Comparison of ENCODE assay signal across 8 mouse cellular contexts in the genomic region with DNA sequence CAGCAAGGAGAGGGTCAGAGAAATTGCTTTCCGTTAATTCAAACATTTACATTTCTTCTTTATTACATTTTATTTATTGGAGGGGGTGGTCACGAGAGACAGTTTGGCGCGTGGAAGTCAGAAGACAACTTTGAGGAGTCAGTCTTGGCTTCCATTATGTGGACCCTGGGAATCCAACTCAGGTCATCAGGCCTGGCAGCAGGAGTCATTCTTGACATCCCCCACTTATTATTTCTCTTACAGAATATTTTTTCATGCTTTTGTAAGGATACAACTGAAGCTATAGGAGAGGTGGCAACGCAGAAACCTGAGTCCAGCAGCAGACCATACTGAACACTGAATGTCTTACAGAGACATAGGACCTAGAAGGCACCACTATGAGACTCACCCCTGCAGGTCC. TPM values are rescaled to one million over a fixed set of nuclear protein-coding genes. Genes with fewer than 3 reads are reported as not detected.
DNase-seq lines count a peak whose midpoint lies in the region; ATAC-seq lines count a peak whose summit lies in the region.

No protein-coding gene starts in this region.

- peaks cover 14% of the 10 kb centered on the region for H3K4me1 ChIP-seq in lung, embryonic 15.5 days
- H3K4me1 ChIP-seq in limb, embryonic 12.5 days (replicated peaks), result peaks cover 13% of the 10 kb centered on the region
- 0 out of 2 replicates have a peak, but pooled peaks cover 9% of the 10 kb centered on the region for H3K4me1 ChIP-seq in stomach, embryonic 14.5 days (ENCODE audit: control insufficient read depth, insufficient read depth, low read length)

- no peak overlapping the region for H3K27ac ChIP-seq in lung, embryonic 15.5 days
- no peak overlapping the region for H3K27ac ChIP-seq in limb, embryonic 12.5 days
- no peak overlapping the region for H3K27ac ChIP-seq in stomach, embryonic 14.5 days (ENCODE audit: low read length)

- intact Hi-C loops in heart, postnatal 25 days (cut with DNase I), result loop anchor here (5.0 kb wide), 1 partner anchor 43 kb away; no protein-coding TSS in a partner anchor
- intact Hi-C loops in left cerebral cortex, postnatal 4 days (cut with DNase I), result no loop called here

- peaks cover 11% of the 10 kb centered on the region; the same call in 1 of the 2 replicates for H3K27me3 ChIP-seq in lung, embryonic 15.5 days
- peaks cover 21% of the 10 kb centered on the region for H3K27me3 ChIP-seq in limb, embryonic 12.5 days
- no peaks in the 10 kb centered on the region for H3K27me3 ChIP-seq in stomach, embryonic 14.5 days (ENCODE audit: control insufficient read depth, insufficient read depth, low read length)

- no peak overlapping the region for H3K4me3 ChIP-seq in lung, embryonic 15.5 days
- no peak overlapping the region for H3K4me3 ChIP-seq in limb, embryonic 12.5 days (replicated peaks)
- peak overlapping the region; percentile 49; the same call in 1 of the 2 replicates for H3K4me3 ChIP-seq in stomach, embryonic 14.5 days (ENCODE audit: low read depth, low read length)

- DNase-seq in heart, adult 11 months, result peak; percentile 91
- DNase-seq in heart, postnatal 25 days (ENCODE audit: low spot score), result no peak
- no peak for DNase-seq in lung, postnatal 10 days
- DNase-seq in layer of hippocampus, adult 18-20 months (ENCODE audit: low spot score in 2 of 2), result no peak
- DNase-seq in left cerebral cortex, postnatal 4 days, result no peak

- no peaks in the 10 kb centered on the region for H3K36me3 ChIP-seq in lung, embryonic 15.5 days
- no peaks in the 10 kb centered on the region for H3K36me3 ChIP-seq in limb, embryonic 12.5 days
- no peaks in the 10 kb centered on the region for H3K36me3 ChIP-seq in stomach, embryonic 14.5 days (ENCODE audit: control insufficient read depth, insufficient read depth, low read length)

- no peak for ATAC-seq in lung, embryonic 15.5 days (ENCODE audit: borderline replicate concordance, extremely low read depth, low FRiP score, low TSS enrichment)
- no peak for ATAC-seq in limb, embryonic 12.5 days (ENCODE audit: insufficient number of reproducible peaks, insufficient read depth, low FRiP score, low TSS enrichment, low read depth)
- ATAC-seq in stomach, embryonic 14.5 days (ENCODE audit: insufficient number of reproducible peaks, insufficient read depth, low FRiP score, low read depth), result no peak

- peak overlapping the region; percentile 88 for H3K4me2 ChIP-seq in lung, embryonic 15.5 days
- peak overlapping the region; percentile 94; the same call in 1 of the 2 replicates for H3K4me2 ChIP-seq in limb, embryonic 12.5 days
- peak overlapping the region; percentile 91 for H3K4me2 ChIP-seq in stomach, embryonic 14.5 days (replicated peaks; ENCODE audit: low read depth, low read length)

- 56% methylated on average over 5 of the region's 5 CpGs for WGBS in lung, embryonic 15.5 days
- 53% methylated on average over 5 of the region's 5 CpGs for WGBS in limb, embryonic 12.5 days
- 61% methylated on average over 5 of the region's 5 CpGs for WGBS in stomach, embryonic 14.5 days

- no peaks in the 10 kb centered on the region for H3K9me3 ChIP-seq in lung, embryonic 15.5 days
- no peaks in the 10 kb centered on the region for H3K9me3 ChIP-seq in limb, embryonic 12.5 days
- no peaks in the 10 kb centered on the region for H3K9me3 ChIP-seq in stomach, embryonic 14.5 days (ENCODE audit: control insufficient read depth, low read depth, low read length)

- no peak overlapping the region for H3K9ac ChIP-seq in lung, embryonic 15.5 days
- no peak overlapping the region for H3K9ac ChIP-seq in limb, embryonic 12.5 days (replicated peaks)
- H3K9ac ChIP-seq in stomach, embryonic 14.5 days (replicated peaks; ENCODE audit: low read depth, low read length), result no peak overlapping the region

RNA-seq across cellular contexts. Expression of gene Tbc1d8, which starts 0.7 kb away (rescaled TPM):
- total RNA-seq in heart, postnatal 25 days (2021), result 1 to 10 TPM; 5.6 to 6.3 TPM
- 10.6 and 13.4 TPM in 2 replicates for polyA plus RNA-seq in lung, embryonic 15.5 days (2015; fragmentation: Nextera tagmentation; extraction: Ambion mirVana)
- 8.9 and 10.9 TPM in 2 replicates for polyA plus RNA-seq in limb, embryonic 12.5 days (2016; fragmentation: Nextera tagmentation; extraction: Ambion mirVana)
- polyA plus RNA-seq in stomach, embryonic 14.5 days (2014; fragmentation: Nextera tagmentation; extraction: Ambion mirVana), result 11.7 and 12.4 TPM in 2 replicates
- total RNA-seq in layer of hippocampus, adult 18-20 months (2021), result 10 to 100 TPM in 1 of 2 experiments, 1 to 10 TPM in 1; 8.8 to 12.4 TPM
- total RNA-seq in left cerebral cortex, postnatal 4 days (2021), result 10 to 100 TPM; 21.0 to 21.1 TPM

RNA-seq across cellular contexts. Expression of gene Cnot11, which starts 55.5 kb away (rescaled TPM):
- total RNA-seq in heart, postnatal 25 days (2021), result 10 to 100 TPM; 12.9 to 14.7 TPM
- 21.2 and 21.5 TPM in 2 replicates for polyA plus RNA-seq in lung, embryonic 15.5 days (2015; fragmentation: Nextera tagmentation; extraction: Ambion mirVana)
- 31.9 and 35.5 TPM in 2 replicates for polyA plus RNA-seq in limb, embryonic 12.5 days (2016; fragmentation: Nextera tagmentation; extraction: Ambion mirVana)
- polyA plus RNA-seq in stomach, embryonic 14.5 days (2014; fragmentation: Nextera tagmentation; extraction: Ambion mirVana), result 22.0 and 27.1 TPM in 2 replicates
- total RNA-seq in layer of hippocampus, adult 18-20 months (2021), result 10 to 100 TPM; 22.7 to 22.9 TPM
- 10 to 100 TPM; 21.6 to 23.6 TPM for total RNA-seq in left cerebral cortex, postnatal 4 days (2021)
